Mouse (Mus musculus): Measurements from ENCODE around the gene Stub1.

DNA sequence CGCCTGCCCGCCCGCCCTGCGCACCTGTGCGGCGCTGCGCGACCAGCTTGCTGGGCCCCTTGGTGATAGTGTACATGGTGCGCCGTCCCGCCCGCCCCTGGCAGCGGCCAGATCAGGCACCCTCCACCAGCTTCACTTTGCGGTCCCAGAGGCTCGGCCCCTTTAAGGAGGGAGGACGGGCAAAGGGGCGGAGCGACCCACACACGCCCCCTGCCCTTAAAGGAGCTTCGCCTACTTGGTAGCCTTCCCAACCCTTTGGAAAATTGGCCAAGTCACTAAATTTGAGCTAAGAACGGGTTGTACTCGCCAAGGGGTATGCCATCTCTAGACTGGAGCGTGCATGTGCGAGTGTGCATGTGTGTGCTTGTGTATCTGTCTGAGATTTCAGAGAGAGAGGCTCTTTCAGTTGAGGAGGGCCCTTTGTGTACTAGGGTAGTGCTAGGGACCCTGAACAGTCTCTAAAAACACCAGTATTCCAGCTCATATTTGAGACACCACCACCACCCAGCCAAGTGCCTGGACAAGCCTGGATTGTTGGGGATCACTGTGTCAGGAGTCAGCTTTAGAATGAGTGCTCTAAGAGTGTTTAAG is 35.5 kb upstream of the Stub1 start, which contains the start of gene Mcrip2:
- no peak for TF ChIP-seq CTCF (IDR thresholded peaks at IDR 0.05; ENCODE audit: low read depth, low read length)
- TF ChIP-seq POLR2A (IDR thresholded peaks at IDR 0.05; ENCODE audit: extremely low read depth, insufficient read depth, low read length): peak; percentile 84
